Mouse (Mus musculus) embryonic facial prominence, embryonic 14.5 days (tissue): ENCODE data around the gene H2al1f. TPM values are rescaled to one million over a fixed set of nuclear protein-coding genes. Genes with fewer than 3 reads are reported as not detected.

Experiments
- ATAC-seq: fragments of 200-750 bp; cut with Nextera tagmentation; 2 replicates; pipeline ENCODE4 v1.8.0; 2017; ENCODE audit warnings: low read depth, moderate number of reproducible peaks, moderate TSS enrichment
- DNase-seq: peaks from one replicate; pipeline ENCODE4 v3.0.0-alpha.2; 2015; ENCODE audit warnings: low spot score
- H3K27ac ChIP-seq: fragments of 300-500 bp; sonication (generic); replicated peaks from 2 replicates; pipeline ENCODE4 v1.5.1; 2014; ENCODE audit warnings: low read depth, mild to moderate bottlenecking, low read length, moderate library complexity
- H3K27me3 ChIP-seq: fragments of 300-500 bp; sonication (generic); replicated peaks from 2 replicates; pipeline ENCODE4 v1.6.1; 2014; ENCODE audit warnings: low read length; ENCODE audit not compliant: control insufficient read depth, insufficient read depth
- H3K36me3 ChIP-seq: fragments of 300-500 bp; sonication (generic); 2 replicates; pipeline ENCODE4 v1.6.1; 2014; ENCODE audit warnings: low read length, mixed read lengths; ENCODE audit not compliant: control insufficient read depth, insufficient read depth
- H3K4me1 ChIP-seq: fragments of 300-500 bp; sonication (generic); 2 replicates; pipeline ENCODE4 v1.6.1; 2014; ENCODE audit warnings: antibody characterized with exemption, low read length; ENCODE audit not compliant: control insufficient read depth, insufficient read depth
- H3K4me2 ChIP-seq: fragments of 300-500 bp; sonication (generic); 2 replicates; pipeline ENCODE4 v1.6.1; 2014; ENCODE audit warnings: low read depth, mild to moderate bottlenecking, low read length, moderate library complexity, mixed read lengths
- H3K4me3 ChIP-seq: fragments of 300-500 bp; sonication (generic); 2 replicates; pipeline ENCODE4 v1.5.1; 2014; ENCODE audit warnings: low read depth, mild to moderate bottlenecking, low read length
- H3K9ac ChIP-seq: fragments of 300-500 bp; sonication (generic); 2 replicates; pipeline ENCODE4 v1.6.1; 2014; ENCODE audit warnings: low read depth, mild to moderate bottlenecking, low read length, moderate library complexity, mixed read lengths
- H3K9me3 ChIP-seq: fragments of 300-500 bp; sonication (generic); 2 replicates; pipeline ENCODE4 v1.6.1; 2016; ENCODE audit warnings: low read length; ENCODE audit not compliant: control insufficient read depth
- WGBS: fragments of 180-500 bp; shearing (Covaris S2); extraction: QIAGEN DNeasy Blood & Tissue Kit; methylation state at CpG from one replicate; pipeline ENCODE4 v1.1.7; 2014; 5-methylcytosine and 5-hydroxymethylcytosine counted together
- polyA plus RNA-seq: library from polyadenylated mRNA; unstranded; fragments of >200 nt; fragmentation: Nextera tagmentation; extraction: Ambion mirVana; gene quantifications from 2 replicates; pipeline ENCODE4 v1.2.1, GENCODE M21; 2014

Gene H2al1f
- polyA plus RNA-seq, 1 experiment from 2014 or later = not detected

DNA sequence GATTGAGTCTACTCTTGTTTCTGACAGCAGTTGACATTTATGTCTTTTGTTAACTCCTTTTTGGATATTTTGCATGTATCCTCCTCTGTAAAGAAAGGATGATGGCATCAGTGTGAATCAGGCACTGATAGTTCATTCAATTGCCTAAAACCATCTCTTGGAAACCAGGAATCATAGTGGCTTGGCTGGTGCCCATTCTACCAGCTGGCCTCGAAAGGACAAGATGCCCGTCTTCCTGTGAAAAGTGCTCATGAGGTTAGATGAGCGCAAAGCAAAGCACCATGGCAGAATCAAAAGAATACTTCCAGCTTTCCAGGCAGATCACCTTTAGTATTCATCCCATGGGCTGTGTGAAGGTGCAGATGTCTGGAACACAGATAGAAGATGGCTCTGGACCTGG lies 31.8 kb downstream of the H2al1f start:
- no peak for ATAC-seq
- 84% methylated on average over 3 of the region's 3 CpGs for WGBS
- H3K4me2 ChIP-seq = no peak overlapping the region
- H3K36me3 ChIP-seq = no peaks in the 10 kb centered on the region
- H3K27ac ChIP-seq = no peak overlapping the region
- H3K4me1 ChIP-seq = 0 out of 2 replicates have a peak, but pooled peaks cover 6% of the 10 kb centered on the region
- H3K27me3 ChIP-seq = peaks cover 17% of the 10 kb centered on the region
- no peak overlapping the region for H3K4me3 ChIP-seq
- H3K9ac ChIP-seq = no peak overlapping the region
- no peak for DNase-seq
- H3K9me3 ChIP-seq = no peaks in the 10 kb centered on the region

GRCm38 (mm10) chrX:11360823-11361222 lies 45.9 kb downstream of the H2al1f start:
- Histone ChIP-seq H3K36me3 (no peaks in the 10 kb centered on the region), H3K9me3 (no peaks in the 10 kb centered on the region), H3K27ac (no peak overlapping the region), H3K4me2 (no peak overlapping the region), H3K4me3 (no peak overlapping the region), H3K9ac (no peak overlapping the region), H3K27me3 (peaks cover 28% of the 10 kb centered on the region; the same call in 1 of the 2 replicates), H3K4me1 (no peaks in the 10 kb centered on the region)
- DNase-seq (no peak), ATAC-seq (no peak)
- WGBS = 84% methylated on average over 6 of the region's 6 CpGs

DNA sequence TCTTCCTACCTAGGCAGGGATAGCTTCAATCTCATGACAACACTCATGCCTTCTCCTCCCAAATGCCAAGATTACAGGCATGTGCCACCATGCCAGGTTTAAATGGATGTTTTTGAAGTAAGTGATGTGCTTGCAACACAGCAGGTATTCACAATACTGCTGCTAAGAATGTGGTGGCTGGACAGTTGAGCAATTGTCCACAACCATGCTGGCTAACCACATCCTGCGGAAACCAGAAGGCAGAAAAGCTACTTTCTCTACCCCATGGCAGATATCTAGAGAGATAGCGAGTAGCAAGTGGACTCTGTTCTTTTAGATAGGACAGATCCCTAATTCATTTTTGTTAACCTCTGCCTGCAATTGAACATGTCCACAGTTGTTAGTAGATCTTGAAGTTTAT lies 46.3 kb downstream of the H2al1f start:
- H3K36me3 ChIP-seq = no peaks in the 10 kb centered on the region
- H3K27me3 ChIP-seq = peaks cover 32% of the 10 kb centered on the region; the same call in 1 of the 2 replicates
- H3K4me3 ChIP-seq = no peak overlapping the region
- H3K27ac ChIP-seq = no peak overlapping the region
- DNase-seq (no peak), ATAC-seq (no peak)
- H3K9me3 ChIP-seq = no peaks in the 10 kb centered on the region
- no peak overlapping the region for H3K4me2 ChIP-seq
- no peak overlapping the region for H3K9ac ChIP-seq
- WGBS = 87% methylated on average over 2 of the region's 2 CpGs
- no peaks in the 10 kb centered on the region for H3K4me1 ChIP-seq

DNA sequence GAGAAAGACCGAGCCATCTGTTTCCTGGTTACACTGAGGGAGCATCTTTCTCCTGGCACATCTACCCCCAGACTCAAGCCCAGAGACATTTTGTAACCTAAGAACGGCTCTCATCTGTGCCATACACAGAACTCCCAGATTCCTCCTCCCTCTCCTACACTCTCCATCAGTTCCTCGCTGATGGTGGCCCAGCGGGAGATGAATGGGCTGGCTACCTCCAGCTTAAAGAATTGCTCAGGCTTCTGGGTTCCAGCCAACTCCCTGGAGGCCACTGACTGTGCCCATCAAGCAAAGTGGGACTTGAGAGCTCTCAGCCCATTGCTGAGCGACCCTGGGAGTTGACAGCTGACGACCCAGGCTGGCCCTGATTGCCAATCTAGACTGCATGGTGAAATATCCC lies 48.9 kb downstream of the H2al1f start:
- WGBS = 62% methylated on average over 6 of the region's 6 CpGs
- H3K4me2 ChIP-seq = no peak overlapping the region
- no peak overlapping the region for H3K4me3 ChIP-seq
- H3K4me1 ChIP-seq = no peaks in the 10 kb centered on the region
- H3K27me3 ChIP-seq = peaks cover 37% of the 10 kb centered on the region; the same call in 1 of the 2 replicates
- DNase-seq (no peak), ATAC-seq (no peak)
- H3K36me3 ChIP-seq = no peaks in the 10 kb centered on the region
- H3K27ac ChIP-seq = no peak overlapping the region
- no peaks in the 10 kb centered on the region for H3K9me3 ChIP-seq
- H3K9ac ChIP-seq = no peak overlapping the region

Other genes starting within 250 kb of the H2al1f start
- not detected in 2 replicates for gene H2al1a, start 15.9 kb upstream of the H2al1f start, polyA plus RNA-seq
- gene H2al1b, start 12.7 kb upstream of the H2al1f start, polyA plus RNA-seq = not detected in 2 replicates
- gene H2al1c, start 9.5 kb upstream of the H2al1f start, polyA plus RNA-seq = not detected in 2 replicates
- not detected in 2 replicates for gene H2al1d, start 6.3 kb upstream of the H2al1f start, polyA plus RNA-seq
- gene H2al1e, start 3.2 kb upstream of the H2al1f start, polyA plus RNA-seq = not detected in 2 replicates
- not detected in 2 replicates for gene H2al1g, start 3.1 kb downstream of the H2al1f start, polyA plus RNA-seq
- gene H2al1h, start 6.3 kb downstream of the H2al1f start, polyA plus RNA-seq = not detected in 2 replicates
- gene H2al1i, start 9.5 kb downstream of the H2al1f start, polyA plus RNA-seq = not detected in 2 replicates
- gene H2al1j, start 12.7 kb downstream of the H2al1f start, polyA plus RNA-seq = not detected in 2 replicates